Mouse (Mus musculus): Measurements from ENCODE around the gene Serpinb6b.

The Serpinb6b gene

GRCm38 (mm10) chr13:32974889-32975460, 10.0 kb downstream of the Serpinb6b start:
- no peak for DNase-seq (ENCODE audit: low read depth, low spot score)

- no peak for DNase-seq (ENCODE audit: low read depth, low spot score)
Measured at GRCm38 (mm10) chr13:32975710-32976109, 10.7 kb downstream of the Serpinb6b start.

- no peak for DNase-seq (ENCODE audit: low read depth, low spot score)
Measured at GRCm38 (mm10) chr13:32982556-32983042, 17.6 kb downstream of the Serpinb6b start.

- DNase-seq (ENCODE audit: low read depth, low spot score) = no peak
Measured at GRCm38 (mm10) chr13:32986256-32986655, 21.2 kb downstream of the Serpinb6b start.

GRCm38 (mm10) chr13:32993152-32993893, 28.3 kb downstream of the Serpinb6b start:
- DNase-seq (ENCODE audit: low read depth, low spot score) = no peak

GRCm38 (mm10) chr13:32993894-32994242, 28.9 kb downstream of the Serpinb6b start:
- no peak for DNase-seq (ENCODE audit: low read depth, low spot score)

- DNase-seq (ENCODE audit: low read depth, low spot score) = no peak
Measured at GRCm38 (mm10) chr13:32995051-32995450, 30.0 kb downstream of the Serpinb6b start.

GRCm38 (mm10) chr13:33001341-33001740, 36.3 kb downstream of the Serpinb6b start:
- no peak for DNase-seq (ENCODE audit: low read depth, low spot score)

GRCm38 (mm10) chr13:33002950-33003349, 37.9 kb downstream of the Serpinb6b start, which contains the start of gene Serpinb9:
Gene Serpinb9, plus strand, starts transcription at chr13:33003250.
- DNase-seq (ENCODE audit: low read depth, low spot score) = no peak

GRCm38 (mm10) chr13:33003523-33004413, 38.8 kb downstream of the Serpinb6b start:
- peak; percentile 61 for DNase-seq (ENCODE audit: low read depth, low spot score)

- peak; percentile 95 for DNase-seq (ENCODE audit: low read depth, low spot score)
Measured at GRCm38 (mm10) chr13:33004414-33005105, 39.6 kb downstream of the Serpinb6b start.

- DNase-seq (ENCODE audit: low read depth, low spot score) = peak; percentile 71
Measured at GRCm38 (mm10) chr13:33005501-33006075, 40.6 kb downstream of the Serpinb6b start.

- DNase-seq (ENCODE audit: low read depth, low spot score) = no peak
Measured at GRCm38 (mm10) chr13:33006555-33006954, 41.5 kb downstream of the Serpinb6b start.

GRCm38 (mm10) chr13:33012395-33012794, 47.4 kb downstream of the Serpinb6b start:
- DNase-seq (ENCODE audit: low read depth, low spot score) = no peak

- DNase-seq (ENCODE audit: low read depth, low spot score) = peak; percentile 20
Measured at GRCm38 (mm10) chr13:33013271-33013670, 48.3 kb downstream of the Serpinb6b start.

GRCm38 (mm10) chr13:33022371-33022770, 57.4 kb downstream of the Serpinb6b start:
- DNase-seq (ENCODE audit: low read depth, low spot score) = no peak

GRCm38 (mm10) chr13:33026427-33027057, 61.5 kb downstream of the Serpinb6b start:
- DNase-seq (ENCODE audit: low read depth, low spot score) = peak; percentile 41

GRCm38 (mm10) chr13:33027244-33027643, 62.2 kb downstream of the Serpinb6b start, which contains the start of gene Serpinb9b:
Gene Serpinb9b, plus strand, starts transcription at chr13:33027416.
- DNase-seq (ENCODE audit: low read depth, low spot score) = peak; percentile 44

GRCm38 (mm10) chr13:33028146-33028545, 63.1 kb downstream of the Serpinb6b start:
- DNase-seq (ENCODE audit: low read depth, low spot score) = peak; percentile 60

GRCm38 (mm10) chr13:33028550-33028949, 63.5 kb downstream of the Serpinb6b start:
- peak; percentile 88 for DNase-seq (ENCODE audit: low read depth, low spot score)

Data from 3T3-L1 (cell line).